Mouse (Mus musculus) intestine, embryonic 16.5 days (tissue): ENCODE measurements around the gene Cux2. TPM values are rescaled to one million over a fixed set of nuclear protein-coding genes. Genes with fewer than 3 reads are reported as not detected.

ENCODE experiments used
- ATAC-seq: fragments of 200-750 bp; cut with Nextera tagmentation; 2 replicates; pipeline ENCODE4 v1.8.0; 2017; ENCODE audit warnings: moderate TSS enrichment, moderate library complexity
- H3K27ac ChIP-seq: fragments of 300-500 bp; sonication (generic); 2 replicates; pipeline ENCODE4 v1.5.1; 2014; ENCODE audit warnings: mild to moderate bottlenecking, low read length
- H3K27me3 ChIP-seq: fragments of 300-500 bp; sonication (generic); replicated peaks from 2 replicates; pipeline ENCODE4 v1.6.1; 2014; ENCODE audit warnings: low read length, control low read depth, mixed read lengths; ENCODE audit not compliant: control insufficient read depth, insufficient read depth
- H3K36me3 ChIP-seq: fragments of 300-500 bp; sonication (generic); 2 replicates; pipeline ENCODE4 v1.6.1; 2014; ENCODE audit warnings: low read length, control low read depth; ENCODE audit not compliant: control insufficient read depth, insufficient read depth
- H3K4me1 ChIP-seq: fragments of 300-500 bp; sonication (generic); 2 replicates; pipeline ENCODE4 v1.6.1; 2014; ENCODE audit warnings: low read length, control low read depth, mixed read lengths; ENCODE audit not compliant: control insufficient read depth, insufficient read depth
- H3K4me2 ChIP-seq: fragments of 300-500 bp; sonication (generic); 2 replicates; pipeline ENCODE4 v1.6.1; 2014; ENCODE audit warnings: low read depth, low read length, control low read depth
- H3K4me3 ChIP-seq: fragments of 300-500 bp; sonication (generic); 2 replicates; pipeline ENCODE4 v1.5.1; 2014; ENCODE audit warnings: mild to moderate bottlenecking, low read length
- H3K9ac ChIP-seq: fragments of 300-500 bp; sonication (generic); 2 replicates; pipeline ENCODE4 v1.6.1; 2014; ENCODE audit warnings: low read depth, low read length
- H3K9me3 ChIP-seq: fragments of 300-500 bp; sonication (generic); 2 replicates; pipeline ENCODE4 v1.6.1; 2016; ENCODE audit warnings: low read length, control low read depth; ENCODE audit not compliant: control insufficient read depth
- WGBS: fragments of 180-500 bp; shearing (Covaris S2); extraction: QIAGEN DNeasy Blood & Tissue Kit; methylation state at CpG from one replicate; pipeline ENCODE4 v1.1.7; 2014; 5-methylcytosine and 5-hydroxymethylcytosine counted together
- polyA plus RNA-seq: library from polyadenylated mRNA; unstranded; fragments of >200 nt; fragmentation: Nextera tagmentation; extraction: Ambion mirVana; gene quantifications from 2 replicates; pipeline ENCODE4 v1.2.1, GENCODE M21; 2015

The Cux2 gene
- polyA plus RNA-seq, 1 experiment from 2014 or later: 4.8 TPM

DNA sequence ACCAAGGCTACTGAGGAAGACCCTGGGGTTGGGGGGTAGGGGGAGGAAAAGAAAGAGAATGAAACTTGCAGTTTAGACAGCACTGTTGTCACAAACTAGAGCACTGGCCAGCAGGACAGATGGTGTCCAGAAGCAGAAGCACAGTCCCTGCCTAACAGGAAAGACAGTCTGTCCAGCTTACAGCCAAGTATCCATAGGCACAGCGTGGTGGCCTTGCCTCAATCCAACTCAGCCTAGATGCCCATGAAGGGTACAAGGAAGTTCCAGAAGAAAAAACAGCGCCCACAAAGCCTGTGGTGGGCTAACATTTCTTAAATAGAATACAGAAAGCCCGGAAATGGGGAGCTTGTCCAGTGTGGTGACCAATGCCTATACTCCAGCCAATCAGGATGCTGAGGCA is 224.3 kb downstream of the Cux2 start:
- 89% methylated on average over 3 of the region's 3 CpGs for WGBS
- no peak overlapping the region for H3K9ac ChIP-seq
- peaks cover 23% of the 10 kb centered on the region for H3K4me1 ChIP-seq
- H3K27ac ChIP-seq: no peak overlapping the region
- H3K4me3 ChIP-seq: no peak overlapping the region
- H3K4me2 ChIP-seq: no peak overlapping the region
- peaks cover 7% of the 10 kb centered on the region; the same call in 1 of the 2 replicates for H3K36me3 ChIP-seq
- H3K27me3 ChIP-seq: no peaks in the 10 kb centered on the region
- ATAC-seq: no peak
- no peaks in the 10 kb centered on the region for H3K9me3 ChIP-seq

DNA sequence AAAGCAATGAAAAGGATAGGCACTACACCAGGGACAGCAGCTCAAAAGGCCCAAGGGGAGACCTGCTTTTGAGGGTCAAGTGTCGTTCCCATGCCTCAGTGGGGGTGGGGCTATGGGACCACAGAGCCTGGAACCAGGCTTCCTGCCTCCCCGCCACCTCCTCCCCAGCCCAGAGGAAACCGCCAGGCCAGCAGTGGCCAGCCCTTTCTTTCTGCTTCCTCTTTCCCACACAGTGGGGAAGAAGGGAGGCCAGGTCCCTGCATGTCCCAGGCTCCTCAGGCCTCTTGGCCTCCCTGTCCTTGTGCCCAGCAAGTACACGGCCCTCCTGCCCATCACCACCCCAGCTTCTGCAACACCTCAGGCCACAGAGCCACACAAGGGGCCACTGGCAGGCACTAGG is 225.8 kb downstream of the Cux2 start:
- no peak overlapping the region for H3K4me2 ChIP-seq
- no peaks in the 10 kb centered on the region for H3K27me3 ChIP-seq
- H3K4me1 ChIP-seq: peaks cover 17% of the 10 kb centered on the region
- no peak overlapping the region for H3K4me3 ChIP-seq
- peaks cover 9% of the 10 kb centered on the region; the same call in 1 of the 2 replicates for H3K36me3 ChIP-seq
- ATAC-seq: peak; percentile 19; the same call in 1 of the 2 replicates
- H3K9me3 ChIP-seq: no peaks in the 10 kb centered on the region
- 0 out of 2 replicates have a peak overlapping the region, but pooled peaks have one; percentile 21 for H3K9ac ChIP-seq
- WGBS: 60% methylated on average over 4 of the region's 4 CpGs
- H3K27ac ChIP-seq: peak overlapping the region; percentile 46

DNA sequence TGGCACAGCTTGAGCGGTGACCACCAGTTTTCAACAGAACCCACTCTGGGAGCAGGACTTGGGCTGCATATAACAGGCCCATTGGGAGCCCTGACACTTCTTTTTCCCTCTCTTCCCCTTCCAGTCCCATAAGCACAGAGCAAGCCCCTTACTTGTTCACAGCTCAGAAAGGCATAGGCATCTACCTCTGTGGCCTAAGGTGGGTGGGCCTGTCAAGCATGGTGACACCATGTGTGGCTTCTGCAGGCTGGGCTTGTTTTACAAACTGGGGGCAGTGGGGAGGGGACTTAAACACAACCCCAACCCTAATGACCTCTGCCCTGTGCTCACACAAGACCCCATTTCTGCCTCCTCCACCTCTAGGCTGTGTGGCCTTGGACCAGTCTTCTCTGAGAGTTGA is 226.2 kb downstream of the Cux2 start:
- Histone ChIP-seq H3K9ac (no peak overlapping the region), H3K4me3 (no peak overlapping the region), H3K9me3 (no peaks in the 10 kb centered on the region), H3K27me3 (no peaks in the 10 kb centered on the region), H3K4me1 (peaks cover 12% of the 10 kb centered on the region), H3K27ac (no peak overlapping the region), H3K36me3 (peaks cover 9% of the 10 kb centered on the region; the same call in 1 of the 2 replicates), H3K4me2 (no peak overlapping the region)
- ATAC-seq: no peak
- 85% methylated on average over 1 of the region's 1 CpGs for WGBS

DNA sequence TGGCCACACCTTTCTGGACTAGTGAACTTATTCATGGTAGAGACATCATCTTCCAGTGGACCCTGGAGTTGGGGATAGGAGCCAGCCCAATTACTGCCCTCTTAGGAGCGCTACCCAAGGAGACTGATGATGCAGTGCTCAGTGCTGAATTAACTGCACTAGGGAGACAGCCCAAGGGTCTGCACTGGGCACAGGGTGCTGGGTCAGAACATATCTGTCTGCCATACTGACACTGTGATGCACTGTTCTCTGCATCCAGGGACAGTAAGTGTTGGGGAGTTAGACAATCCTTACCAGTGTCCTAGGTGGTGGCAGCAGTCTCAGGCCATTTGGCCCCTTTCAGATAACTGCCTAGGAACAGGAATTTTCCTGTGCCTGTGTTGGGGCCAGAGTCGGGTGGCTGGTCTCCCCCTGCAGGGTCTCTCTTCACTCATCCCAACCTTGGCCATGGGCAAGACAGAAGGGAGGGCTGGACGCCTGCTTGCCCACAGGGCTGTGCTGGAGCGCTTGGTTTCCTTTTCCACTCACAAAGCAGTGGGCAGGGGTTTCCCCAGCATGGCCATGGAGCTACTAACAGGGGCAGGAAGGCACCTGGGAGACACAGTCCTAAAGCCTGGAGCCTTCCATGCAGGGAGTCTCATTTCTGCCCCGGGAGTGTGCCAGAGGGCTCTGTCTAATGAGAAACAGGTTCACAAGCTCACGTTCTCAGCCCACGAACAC is 227.0 kb downstream of the Cux2 start:
- ATAC-seq: no peak
- WGBS: 81% methylated on average over 7 of the region's 7 CpGs
- Histone ChIP-seq H3K4me2 (no peak overlapping the region), H3K36me3 (peaks cover 13% of the 10 kb centered on the region), H3K9ac (no peak overlapping the region), H3K9me3 (no peaks in the 10 kb centered on the region), H3K27me3 (no peaks in the 10 kb centered on the region), H3K27ac (no peak overlapping the region), H3K4me3 (no peak overlapping the region), H3K4me1 (peaks cover 6% of the 10 kb centered on the region; the same call in 1 of the 2 replicates)

DNA sequence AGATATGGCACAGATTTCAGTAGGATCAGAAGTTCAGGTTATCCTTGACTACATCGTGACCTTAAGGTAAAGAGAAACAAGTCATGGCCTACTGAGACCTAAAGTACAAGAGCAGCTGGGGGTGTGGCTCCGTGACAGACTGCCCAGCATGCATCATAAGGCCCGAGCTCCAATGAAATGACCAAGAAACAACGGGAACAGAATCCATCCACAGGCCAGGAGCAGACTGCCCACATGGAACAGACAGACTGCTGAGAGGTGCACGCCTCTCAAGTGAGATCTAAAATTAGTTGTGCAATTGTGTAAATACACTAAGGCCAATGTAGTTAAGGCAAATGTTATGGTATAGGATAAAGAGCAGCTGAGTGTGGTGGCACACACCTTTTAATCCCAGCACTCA is 228.3 kb downstream of the Cux2 start:
- peaks cover 6% of the 10 kb centered on the region; the same call in 1 of the 2 replicates for H3K4me1 ChIP-seq
- ATAC-seq: no peak
- H3K4me3 ChIP-seq: no peak overlapping the region
- H3K27ac ChIP-seq: no peak overlapping the region
- H3K27me3 ChIP-seq: no peaks in the 10 kb centered on the region
- peaks cover 26% of the 10 kb centered on the region for H3K36me3 ChIP-seq
- WGBS: 74% methylated on average over 5 of the region's 5 CpGs
- H3K9me3 ChIP-seq: no peaks in the 10 kb centered on the region
- no peak overlapping the region for H3K4me2 ChIP-seq
- no peak overlapping the region for H3K9ac ChIP-seq

DNA sequence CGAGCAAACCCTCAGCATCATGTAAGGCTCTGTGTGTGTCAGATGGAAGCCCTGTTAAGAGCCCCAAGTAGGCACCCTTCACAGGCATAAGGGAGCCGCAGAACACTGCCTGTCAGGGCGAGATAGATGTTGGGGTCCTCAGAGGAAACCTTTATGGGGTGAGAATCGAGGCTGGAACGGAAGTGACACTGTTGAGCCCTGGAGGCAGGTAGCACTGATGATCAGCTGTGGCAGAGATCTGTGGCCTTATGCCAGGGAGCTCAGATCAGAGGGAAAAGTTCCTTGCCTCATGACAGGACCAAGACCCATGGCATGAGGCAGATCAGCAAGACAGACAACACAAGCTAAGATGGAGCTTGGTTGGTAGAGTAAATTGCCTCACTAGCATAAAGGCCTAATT is 228.8 kb downstream of the Cux2 start:
- no peaks in the 10 kb centered on the region for H3K9me3 ChIP-seq
- H3K27me3 ChIP-seq: no peaks in the 10 kb centered on the region
- peaks cover 6% of the 10 kb centered on the region; the same call in 1 of the 2 replicates for H3K4me1 ChIP-seq
- H3K4me3 ChIP-seq: no peak overlapping the region
- WGBS: 88% methylated on average over 5 of the region's 5 CpGs
- H3K27ac ChIP-seq: no peak overlapping the region
- peaks cover 31% of the 10 kb centered on the region for H3K36me3 ChIP-seq
- no peak overlapping the region for H3K9ac ChIP-seq
- no peak for ATAC-seq
- H3K4me2 ChIP-seq: no peak overlapping the region

DNA sequence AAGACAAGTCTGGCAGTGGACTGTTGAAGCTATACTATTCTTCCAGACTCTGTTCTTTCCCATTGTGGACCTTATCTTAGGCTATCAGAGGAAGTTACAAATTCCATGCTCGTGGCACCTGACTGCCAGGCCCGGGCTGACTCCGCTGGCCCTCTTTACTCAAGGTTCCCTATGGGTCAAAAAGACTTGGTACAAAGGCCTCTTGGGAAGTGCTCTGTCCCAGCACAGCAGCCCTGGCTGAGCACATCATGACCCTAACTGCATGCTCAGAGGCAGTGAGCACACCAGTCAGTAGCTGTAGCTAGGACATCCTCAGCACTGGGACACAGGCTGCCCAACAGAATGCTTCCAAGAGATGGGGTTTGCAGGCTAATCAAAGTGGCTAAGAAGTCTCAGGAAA is 229.2 kb downstream of the Cux2 start:
- Histone ChIP-seq H3K27ac (no peak overlapping the region), H3K4me3 (no peak overlapping the region), H3K36me3 (peaks cover 34% of the 10 kb centered on the region), H3K4me2 (no peak overlapping the region), H3K27me3 (no peaks in the 10 kb centered on the region), H3K9me3 (no peaks in the 10 kb centered on the region), H3K9ac (no peak overlapping the region), H3K4me1 (peaks cover 6% of the 10 kb centered on the region; the same call in 1 of the 2 replicates)
- ATAC-seq: peak; percentile 43; the same call in 1 of the 2 replicates
- WGBS: 80% methylated on average over 3 of the region's 3 CpGs

DNA sequence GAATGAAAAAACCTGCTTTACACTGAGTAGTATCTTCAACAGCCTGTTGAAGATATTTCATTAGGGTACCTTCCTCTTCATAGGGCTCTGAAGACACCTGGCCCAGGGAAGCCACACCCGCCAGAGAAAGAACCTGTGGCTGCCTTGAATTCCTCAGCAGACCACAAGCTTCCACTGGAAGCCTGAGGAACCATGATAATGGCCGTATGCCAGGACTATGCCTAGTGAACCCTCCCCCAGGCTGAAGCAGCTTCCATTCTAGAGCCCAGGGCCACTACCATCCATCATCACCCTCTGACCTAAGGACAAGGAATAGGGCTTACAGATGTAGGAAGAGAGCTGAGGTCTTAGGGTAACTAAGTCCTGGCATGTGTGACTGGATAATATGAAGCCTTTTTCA is 229.7 kb downstream of the Cux2 start:
- Histone ChIP-seq H3K27me3 (no peaks in the 10 kb centered on the region), H3K36me3 (peaks cover 32% of the 10 kb centered on the region), H3K9ac (no peak overlapping the region), H3K27ac (no peak overlapping the region), H3K4me3 (no peak overlapping the region), H3K4me2 (no peak overlapping the region), H3K4me1 (peaks cover 6% of the 10 kb centered on the region; the same call in 1 of the 2 replicates), H3K9me3 (no peaks in the 10 kb centered on the region)
- WGBS: 66% methylated on average over 2 of the region's 2 CpGs
- ATAC-seq: no peak

DNA sequence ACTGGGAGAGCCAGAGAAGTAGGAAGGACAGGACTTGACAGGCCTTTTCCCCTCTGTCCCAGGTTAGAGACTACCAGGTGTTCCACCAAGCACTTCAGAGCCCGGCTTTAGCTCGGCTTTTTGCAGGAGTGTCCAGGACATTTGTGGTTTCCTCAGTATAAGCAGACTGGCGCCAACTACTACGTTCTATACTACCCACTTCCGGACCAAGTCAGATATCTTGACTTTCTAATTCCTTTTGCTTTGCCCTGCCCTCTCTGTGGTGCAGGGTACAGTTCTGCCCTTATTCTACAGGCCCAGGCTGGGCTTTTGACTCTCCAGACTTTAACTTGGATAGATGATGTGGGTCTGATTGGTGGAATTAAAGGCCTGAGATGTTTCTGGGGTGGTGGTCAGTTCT is 230.3 kb downstream of the Cux2 start:
- no peak for ATAC-seq
- Histone ChIP-seq H3K9me3 (no peaks in the 10 kb centered on the region), H3K36me3 (peaks cover 30% of the 10 kb centered on the region), H3K4me1 (peaks cover 6% of the 10 kb centered on the region; the same call in 1 of the 2 replicates), H3K9ac (no peak overlapping the region), H3K27me3 (no peaks in the 10 kb centered on the region), H3K27ac (no peak overlapping the region), H3K4me3 (no peak overlapping the region), H3K4me2 (no peak overlapping the region)
- 93% methylated on average over 5 of the region's 5 CpGs for WGBS
